Mouse (Mus musculus): ENCODE results near the gene Cep350.
"Not testable (repeated sequence)": the region's sequence is repeated elsewhere in the genome, so short reads cannot be mapped to it uniquely, and the experiment has no call there.

Gene Cep350

DNA sequence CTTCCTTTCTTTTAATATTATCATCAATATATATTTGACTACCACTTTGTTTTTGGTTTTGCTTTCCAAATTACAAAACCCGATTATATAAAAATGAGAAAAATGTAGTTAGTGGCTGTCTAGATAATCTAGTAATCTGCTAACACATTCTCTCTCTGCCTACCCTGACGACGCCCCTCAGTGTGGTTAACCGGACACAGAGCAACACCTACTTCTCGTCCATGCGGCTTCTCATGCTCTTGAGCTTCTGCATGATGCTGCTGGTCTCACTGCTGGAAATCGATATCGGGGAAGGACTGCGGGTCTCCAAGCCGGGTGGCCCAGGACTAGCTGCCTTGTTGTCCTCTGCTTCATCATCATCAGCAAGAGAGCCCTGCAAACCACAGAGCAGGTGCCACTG, 78.7 kb downstream of the Cep350 start:
- in situ Hi-C loops (cut with MboI; ENCODE audit: low sequenced_read_pairs), result no loop called here

DNA sequence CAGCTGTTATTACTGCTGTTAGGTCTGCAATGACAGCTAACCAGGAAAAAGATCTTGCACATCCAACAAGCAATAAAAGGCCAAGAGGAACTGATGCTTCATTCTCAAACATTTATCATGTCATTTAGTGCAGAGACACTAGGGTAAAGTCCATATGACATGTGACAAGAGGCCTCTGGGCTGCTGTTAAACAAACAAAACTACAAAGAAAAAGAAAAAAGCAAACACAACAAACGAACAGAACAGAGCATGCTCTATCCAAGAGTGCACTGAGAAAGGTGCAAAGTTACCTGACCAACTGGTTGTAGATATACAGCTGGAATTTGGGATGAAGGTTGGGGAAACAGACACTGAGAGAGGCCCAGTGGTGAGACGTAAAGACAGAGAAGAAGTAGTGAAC, 86.2 kb downstream of the Cep350 start:
- in situ Hi-C loops (cut with MboI; ENCODE audit: low sequenced_read_pairs), result no loop called here

DNA sequence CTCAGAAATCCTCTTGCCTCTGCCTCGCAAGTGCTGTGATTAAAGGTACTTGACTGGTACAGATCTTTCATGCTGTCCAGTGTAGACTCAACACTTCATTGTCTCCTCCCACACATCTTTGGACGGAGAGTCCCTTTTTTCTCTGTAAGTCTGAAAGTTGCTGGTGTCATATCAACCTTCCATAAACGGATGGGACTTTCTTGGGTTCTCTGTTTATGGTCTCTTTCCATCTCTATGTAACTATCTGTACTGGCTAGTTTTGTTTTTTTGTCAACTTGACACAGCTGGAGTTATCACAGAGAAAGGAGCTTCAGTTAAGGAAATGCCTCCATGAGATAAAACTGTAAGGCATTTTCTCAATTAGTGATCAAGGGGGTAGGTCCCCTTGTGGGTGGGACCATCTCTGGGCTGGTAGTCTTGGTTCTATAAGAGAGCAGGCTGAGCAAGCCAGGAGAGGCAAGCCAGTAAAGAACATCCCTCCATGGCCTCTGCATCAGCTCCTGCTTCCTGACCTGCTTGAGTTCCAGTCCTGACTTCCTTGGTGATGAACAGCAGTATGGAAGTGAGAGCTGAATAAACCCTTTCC, 90.3 kb downstream of the Cep350 start:
- in situ Hi-C loops (cut with MboI; ENCODE audit: low sequenced_read_pairs), result not testable (repeated sequence)

DNA sequence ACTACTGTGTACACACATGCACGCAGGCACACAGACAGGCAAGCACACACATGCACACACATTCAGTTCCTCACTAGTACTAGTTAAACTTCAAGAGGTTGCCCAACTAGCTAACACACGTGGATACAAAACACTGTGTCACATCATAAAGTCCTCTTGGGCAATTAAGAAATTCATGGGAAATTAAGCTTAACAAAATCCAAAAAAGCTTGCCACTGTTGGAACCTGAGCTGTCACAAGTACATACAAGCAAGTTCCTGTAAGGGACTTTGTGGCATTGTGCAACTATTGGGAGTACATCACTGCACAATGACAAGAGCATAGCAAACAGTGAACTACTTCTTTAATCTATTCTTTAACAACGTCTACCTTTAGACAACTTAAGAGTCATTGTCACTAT, 93.5 kb downstream of the Cep350 start:
- in situ Hi-C loops (cut with MboI; ENCODE audit: low sequenced_read_pairs), result no loop called here

DNA sequence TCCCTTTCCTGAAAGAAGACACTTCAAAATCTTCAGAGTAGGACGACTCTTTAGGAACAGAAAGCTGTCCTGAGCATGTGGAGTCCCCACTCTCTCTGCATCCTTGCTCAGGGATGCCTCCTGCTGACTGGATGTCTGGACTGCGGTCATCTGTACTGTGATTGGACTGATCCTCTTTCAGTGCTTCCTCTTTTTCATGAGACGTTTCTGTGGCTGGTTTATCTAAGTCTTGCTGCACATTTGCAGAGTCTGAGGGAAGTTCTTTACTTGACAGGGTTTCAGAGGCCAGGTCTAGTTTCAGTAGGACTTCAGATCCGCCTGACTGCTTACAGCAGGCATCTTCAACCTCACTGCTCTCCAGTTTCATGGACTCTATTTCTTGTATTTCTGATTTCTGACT, 110.1 kb downstream of the Cep350 start:
- in situ Hi-C loops (cut with MboI; ENCODE audit: low sequenced_read_pairs), result no loop called here

DNA sequence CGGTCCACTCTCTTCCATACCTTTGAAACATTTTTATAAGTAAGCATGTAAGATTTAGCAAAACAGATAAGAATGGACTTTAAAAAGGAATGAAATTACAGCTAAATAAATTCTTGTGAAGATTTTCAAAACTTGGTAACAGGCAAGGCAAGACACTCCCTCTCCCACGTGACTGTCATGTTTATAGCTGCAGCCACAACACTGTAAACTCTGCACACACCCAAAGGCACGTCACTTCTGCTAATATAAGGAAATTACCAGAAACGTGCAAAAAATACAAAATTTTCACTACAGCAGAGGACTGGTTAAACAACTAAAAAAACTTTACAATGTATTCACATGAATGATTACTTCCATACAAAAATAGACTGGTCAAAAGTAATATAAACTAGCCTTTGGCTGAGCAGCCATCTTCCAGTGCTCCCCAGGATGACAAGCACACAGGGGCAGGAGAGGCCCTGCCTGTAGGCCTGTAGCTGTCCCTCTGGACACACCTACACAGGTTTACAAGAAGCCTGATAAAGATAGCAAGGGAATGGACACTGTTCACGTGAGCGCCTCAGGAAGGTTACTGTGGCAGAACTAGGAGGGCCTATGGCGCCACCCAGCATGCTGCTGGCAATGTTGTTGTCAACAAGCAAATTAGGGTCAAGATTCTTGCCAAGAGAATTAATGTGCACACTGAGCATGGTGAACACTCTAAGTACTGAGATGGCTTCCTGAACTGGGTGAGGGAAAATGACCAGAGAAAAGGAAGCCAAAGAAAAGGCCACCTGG, 117.9 kb downstream of the Cep350 start:
- in situ Hi-C loops (cut with MboI; ENCODE audit: low sequenced_read_pairs), result no loop called here

DNA sequence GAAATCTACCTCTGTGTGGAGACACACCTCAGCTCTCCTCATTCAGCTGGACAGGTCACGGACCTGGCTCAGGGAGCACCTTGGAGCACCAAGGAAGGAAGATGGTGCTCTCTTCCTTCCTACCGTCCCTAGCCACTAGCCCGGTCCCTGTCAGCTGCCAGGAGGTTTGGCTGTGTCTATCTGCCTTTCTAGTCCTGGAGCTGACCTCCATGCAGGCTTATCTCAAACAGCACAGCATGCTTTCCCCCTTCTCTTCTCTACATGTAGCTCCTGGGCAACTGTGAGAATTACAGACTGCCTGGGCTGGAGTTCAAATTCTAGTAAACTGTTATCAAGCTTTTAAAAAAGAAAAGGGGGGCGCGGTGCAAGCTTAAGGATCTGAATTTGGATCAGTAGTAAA, 120.0 kb downstream of the Cep350 start:
- in situ Hi-C loops (cut with MboI; ENCODE audit: low sequenced_read_pairs), result no loop called here

DNA sequence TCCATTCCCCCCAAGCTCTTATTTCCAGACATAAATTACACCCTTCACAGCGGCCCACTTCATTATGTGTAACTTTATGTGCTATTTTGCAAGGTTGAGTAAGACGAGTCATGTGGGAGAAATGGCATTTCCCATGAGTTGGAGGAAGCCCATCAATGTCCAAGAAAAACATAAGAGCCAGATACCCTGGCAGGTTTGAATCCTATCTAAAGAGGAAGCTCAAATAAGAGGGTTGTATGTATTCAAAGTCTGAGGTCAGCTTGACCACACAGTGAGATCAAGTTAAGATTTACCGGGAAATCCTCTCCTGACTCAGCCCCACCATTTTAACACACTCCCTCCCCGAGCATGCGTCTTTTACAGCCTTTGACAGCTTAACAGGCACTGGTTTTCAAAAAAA, 128.8 kb downstream of the Cep350 start:
- in situ Hi-C loops (cut with MboI; ENCODE audit: low sequenced_read_pairs), result no loop called here

DNA sequence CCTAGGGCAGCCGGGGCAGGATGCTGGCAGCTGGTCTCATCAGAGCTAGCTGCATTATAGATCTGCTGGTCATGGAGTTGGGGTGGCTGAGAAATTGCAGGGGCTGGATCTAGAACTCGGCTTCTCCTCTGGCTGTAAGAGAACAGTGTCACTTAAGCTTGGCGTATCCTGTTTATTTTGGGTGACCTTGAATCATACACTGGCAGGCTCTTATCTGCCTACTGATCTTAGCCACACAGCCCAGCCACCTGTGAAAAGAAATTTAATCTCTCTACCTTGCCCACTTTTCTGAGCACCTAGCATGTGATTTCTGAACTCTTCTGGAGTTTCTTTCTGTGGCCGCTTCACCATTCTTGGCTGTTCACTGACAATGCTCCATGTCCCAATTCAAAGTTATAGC, 129.5 kb downstream of the Cep350 start:
- in situ Hi-C loops (cut with MboI; ENCODE audit: low sequenced_read_pairs), result no loop called here

DNA sequence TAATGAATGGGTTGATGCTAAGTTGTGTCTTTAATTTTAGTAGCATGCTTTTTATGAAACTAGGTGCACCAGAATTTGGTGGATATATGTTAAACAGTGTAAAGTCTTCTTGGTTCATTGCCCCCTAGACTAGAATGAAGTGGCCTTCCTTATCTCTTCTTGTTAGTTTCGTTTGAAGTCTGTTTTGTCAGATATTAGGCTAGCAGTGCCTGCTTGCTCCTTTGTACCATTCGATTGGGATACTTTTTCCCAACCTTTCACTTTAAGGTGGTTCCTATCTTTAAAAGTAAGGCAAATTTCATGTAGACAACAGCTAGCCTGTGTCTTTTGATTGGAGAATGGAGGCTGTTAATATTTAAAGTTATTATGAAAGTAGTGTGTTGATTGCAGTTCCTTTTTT, 137.4 kb downstream of the Cep350 start:
- in situ Hi-C loops (cut with MboI; ENCODE audit: low sequenced_read_pairs), result no loop called here

DNA sequence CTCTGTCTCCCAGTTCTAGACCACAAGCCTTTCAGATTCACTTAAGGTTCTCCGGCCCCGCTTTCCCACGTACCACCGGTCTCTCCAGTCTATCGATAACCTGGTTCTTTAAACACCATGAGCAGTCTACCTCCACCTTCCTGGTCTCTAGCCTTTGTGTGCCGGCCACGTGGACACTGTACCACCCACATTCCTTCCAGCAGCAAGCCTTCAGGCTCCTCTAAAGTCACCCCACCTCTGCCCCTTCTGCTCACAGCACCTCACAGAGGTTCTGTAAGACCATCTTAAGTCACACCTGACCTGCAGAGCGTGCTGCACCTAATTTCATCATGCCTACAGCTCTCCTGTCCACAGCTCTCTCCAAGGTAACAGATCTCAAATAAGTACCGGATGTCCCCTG, 139.4 kb downstream of the Cep350 start:
- in situ Hi-C loops (cut with MboI; ENCODE audit: low sequenced_read_pairs), result no loop called here

DNA sequence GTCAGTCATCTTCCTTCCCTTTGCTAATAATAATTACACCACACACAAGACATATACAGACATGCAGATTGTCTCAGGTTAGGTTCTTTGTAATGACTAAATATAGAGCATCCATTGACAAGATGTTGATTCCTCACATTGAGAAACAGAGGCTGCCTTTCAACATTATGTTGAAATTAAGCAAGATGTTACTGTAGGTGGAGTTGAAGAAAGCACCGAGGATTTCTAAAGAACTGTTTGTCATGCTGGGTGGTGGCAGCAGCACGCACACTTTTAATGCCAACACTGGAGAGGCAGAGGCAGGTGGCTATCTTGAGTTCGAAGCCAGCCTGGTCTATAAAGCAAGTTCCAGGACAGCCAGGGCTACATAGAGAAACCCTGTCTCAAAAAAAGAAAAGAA, 141.1 kb downstream of the Cep350 start:
- in situ Hi-C loops (cut with MboI; ENCODE audit: low sequenced_read_pairs), result no loop called here

DNA sequence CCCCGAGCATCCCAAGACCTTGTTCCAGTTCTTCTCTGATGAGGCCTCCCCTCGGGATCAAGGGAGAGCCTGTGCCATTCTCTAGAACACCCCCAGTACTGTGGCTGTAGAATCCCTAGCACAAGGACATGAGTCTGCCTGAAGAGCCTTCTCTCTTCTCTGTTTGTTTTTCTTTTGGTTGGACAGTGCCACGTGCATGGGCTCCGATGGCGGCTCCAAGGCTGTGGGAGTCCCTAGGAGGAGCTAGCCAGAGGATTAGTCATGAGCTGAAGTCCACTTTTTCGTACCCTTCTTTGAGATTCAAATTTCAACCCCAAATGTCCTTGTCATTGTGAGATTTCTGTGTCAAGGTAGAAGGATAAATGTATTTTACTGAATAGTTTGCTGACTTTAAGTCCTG, 142.2 kb downstream of the Cep350 start:
- in situ Hi-C loops (cut with MboI; ENCODE audit: low sequenced_read_pairs), result no loop called here

DNA sequence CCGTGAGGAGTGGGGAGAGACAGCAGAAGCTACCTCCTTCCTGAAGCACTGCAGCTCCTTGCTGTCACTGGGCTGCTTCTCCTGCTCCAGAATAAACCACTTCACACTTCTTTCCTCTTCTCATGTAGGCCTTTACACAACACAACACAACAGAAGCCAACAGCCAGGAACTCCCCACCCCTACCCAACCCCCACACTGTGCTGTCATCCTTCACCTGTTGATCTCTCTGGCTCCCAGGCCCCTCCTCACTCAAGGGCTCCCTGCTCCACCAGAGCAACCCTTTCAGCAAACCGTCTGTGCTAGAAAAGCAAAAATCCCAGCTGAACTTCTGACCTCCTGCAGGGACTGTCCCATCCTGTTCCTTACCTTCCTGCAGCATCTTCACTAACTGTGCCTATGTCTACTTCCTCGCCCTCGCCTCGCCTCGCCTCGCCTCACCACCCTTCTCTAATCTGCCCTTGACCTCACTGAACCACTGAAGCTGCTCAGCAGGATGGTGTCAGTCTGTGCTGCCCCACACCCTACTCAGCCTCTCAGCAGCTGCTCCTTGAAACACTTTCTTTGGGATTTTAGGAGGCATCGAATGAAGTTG, 145.3 kb downstream of the Cep350 start:
- in situ Hi-C loops (cut with MboI; ENCODE audit: low sequenced_read_pairs), result no loop called here

DNA sequence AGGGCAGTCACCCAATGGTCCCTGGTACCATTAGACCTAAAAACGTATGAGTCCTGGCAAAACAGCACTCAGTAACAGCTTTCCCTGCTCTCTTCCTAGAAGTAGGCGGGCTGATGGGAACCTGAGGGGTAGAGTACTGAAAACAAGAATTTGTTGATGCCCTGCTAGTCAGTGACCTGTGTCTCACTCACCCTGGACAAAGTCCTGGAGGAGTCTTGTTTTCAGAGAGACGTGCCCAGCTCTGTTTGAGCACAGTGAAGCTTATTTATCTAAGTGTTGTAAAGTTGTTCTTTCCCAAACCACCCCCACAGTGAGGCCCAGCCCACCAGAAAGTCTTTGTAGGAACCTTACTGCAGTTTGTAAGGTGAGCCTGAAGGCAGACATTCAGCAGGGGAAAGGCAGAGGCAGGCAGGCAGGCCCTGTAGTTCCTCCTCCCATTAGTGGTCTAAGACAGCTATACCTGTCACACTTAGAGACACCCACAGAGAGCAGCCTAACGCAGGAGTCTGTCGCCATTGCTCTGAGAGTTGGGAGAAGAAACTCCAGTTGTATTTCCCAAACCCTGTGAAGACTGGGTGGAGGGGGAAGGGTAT, 146.2 kb downstream of the Cep350 start:
- in situ Hi-C loops (cut with MboI; ENCODE audit: low sequenced_read_pairs), result no loop called here

DNA sequence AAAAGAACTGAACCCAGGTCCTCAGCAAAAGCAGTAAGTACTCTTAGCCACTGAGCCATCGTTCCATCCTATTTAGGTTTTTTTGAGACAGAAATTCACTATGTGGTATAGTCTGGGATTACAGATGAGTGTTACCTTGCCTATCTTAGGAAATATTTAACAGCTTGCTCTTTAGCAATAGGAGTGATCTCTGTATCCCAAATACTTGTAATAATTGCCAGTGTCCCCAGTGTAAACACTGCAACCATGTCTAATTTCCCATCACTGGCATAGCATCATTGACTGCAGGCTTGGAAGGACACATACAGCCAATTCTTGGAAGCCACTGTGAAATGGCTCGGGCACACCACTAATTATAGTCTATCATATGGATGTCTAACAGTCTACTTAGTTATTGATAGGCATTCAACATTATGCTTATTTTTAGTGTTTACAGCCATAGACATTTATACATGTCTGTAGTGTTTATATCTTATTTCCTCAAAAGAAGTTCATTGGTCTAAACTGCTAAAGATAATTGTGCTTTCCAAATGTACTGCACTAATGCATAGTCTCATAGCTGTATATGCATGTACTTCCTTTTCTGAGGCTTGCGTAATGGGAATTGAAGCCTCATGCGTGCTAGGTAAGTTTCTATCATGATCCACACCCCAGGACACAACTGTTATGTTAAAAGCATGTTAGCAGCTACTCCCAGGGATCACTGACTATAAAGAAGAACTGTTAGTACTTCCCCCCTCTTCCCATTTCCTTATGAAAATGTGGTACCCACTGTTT, 146.9 kb downstream of the Cep350 start:
- in situ Hi-C loops (cut with MboI; ENCODE audit: low sequenced_read_pairs), result no loop called here

DNA sequence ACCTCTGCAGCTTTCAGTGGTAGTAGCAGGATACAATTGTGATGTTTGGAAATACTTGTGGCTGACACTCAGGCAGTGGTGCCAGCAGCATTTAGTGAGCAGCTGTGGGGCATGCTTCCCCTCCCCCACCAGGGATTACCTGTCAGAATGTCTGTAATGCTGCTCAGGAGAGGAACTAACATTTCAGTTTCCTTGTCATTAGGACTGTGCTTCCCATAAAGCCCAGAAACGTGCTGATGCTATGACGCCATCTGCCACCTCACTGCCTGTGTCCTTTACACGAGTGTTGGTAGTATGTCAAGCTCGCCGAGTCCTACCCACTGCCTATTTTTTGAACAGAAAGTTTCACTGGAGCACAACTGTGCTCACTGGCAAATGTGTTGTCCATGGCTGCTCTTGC, 152.4 kb downstream of the Cep350 start:
- in situ Hi-C loops (cut with MboI; ENCODE audit: low sequenced_read_pairs), result no loop called here

DNA sequence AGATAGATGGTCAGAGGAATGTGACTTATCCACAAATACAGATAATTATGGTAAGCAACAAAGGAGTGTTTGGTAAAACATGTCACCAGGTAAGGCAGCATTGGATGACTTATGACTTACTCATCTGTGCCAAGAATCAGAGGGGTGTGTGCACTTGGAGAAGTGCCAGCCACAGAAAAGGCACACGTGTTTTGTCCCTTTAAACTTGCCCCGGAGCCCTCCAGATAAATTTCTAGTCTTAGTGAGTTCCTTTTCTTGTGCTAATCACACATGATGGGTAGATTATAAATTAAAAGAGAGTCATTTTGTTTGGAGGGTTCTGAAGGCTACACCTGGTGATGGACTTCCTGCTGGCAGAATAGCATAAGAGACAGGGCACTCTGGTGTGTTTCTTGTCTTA, 156.9 kb downstream of the Cep350 start:
- in situ Hi-C loops (cut with MboI; ENCODE audit: low sequenced_read_pairs), result no loop called here

DNA sequence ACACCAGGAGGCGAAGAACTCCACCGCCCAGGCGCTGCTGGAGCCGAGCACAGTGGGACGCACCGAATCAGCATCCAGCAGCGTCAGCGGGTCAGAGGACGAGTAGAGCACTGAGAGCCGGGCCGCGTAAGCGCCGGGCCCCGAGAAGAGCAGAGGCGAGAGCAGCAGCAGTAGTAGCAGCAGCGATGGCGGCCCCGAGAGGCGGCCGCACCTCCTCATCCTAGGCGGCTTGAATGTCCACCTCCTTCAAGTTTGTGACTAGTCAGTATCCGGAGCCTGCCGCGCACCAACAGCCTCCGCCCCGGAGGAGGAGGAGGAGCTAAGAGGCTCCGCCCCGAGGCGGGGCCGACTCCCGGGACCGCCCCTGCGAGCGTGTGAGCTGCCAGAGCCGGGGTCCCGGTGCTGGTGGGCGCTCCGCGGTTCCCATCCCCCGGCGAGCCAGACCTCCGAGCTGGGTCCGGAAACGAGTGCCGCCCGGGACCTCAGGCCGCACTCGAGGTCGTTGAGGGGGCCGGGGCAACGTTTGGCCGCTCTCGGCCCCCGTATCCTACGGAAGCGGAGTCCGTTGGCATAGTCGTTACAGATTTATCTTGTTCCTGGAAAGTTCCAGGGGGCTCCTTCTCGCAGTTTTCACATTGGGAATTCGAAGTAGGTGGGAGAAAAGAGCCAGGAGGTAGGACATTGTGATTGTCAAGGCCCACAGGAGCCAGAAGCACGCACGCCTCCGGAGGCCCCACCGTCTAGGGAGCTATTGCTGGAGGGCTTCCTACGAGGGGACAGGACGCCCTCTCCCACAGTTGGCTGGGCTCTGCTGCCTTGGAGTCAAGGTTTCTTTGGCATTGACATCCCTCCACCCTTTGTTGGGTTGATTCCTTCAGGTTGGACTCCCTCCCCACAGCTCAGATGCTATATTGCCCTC, 160.2 kb downstream of the Cep350 start, which contains the start of gene Qsox1:
TSS of gene Qsox1 (minus strand) at position 309 of the 919 bp plus-strand sequence.
- in situ Hi-C loops (cut with MboI; ENCODE audit: low sequenced_read_pairs), result no loop called here

DNA sequence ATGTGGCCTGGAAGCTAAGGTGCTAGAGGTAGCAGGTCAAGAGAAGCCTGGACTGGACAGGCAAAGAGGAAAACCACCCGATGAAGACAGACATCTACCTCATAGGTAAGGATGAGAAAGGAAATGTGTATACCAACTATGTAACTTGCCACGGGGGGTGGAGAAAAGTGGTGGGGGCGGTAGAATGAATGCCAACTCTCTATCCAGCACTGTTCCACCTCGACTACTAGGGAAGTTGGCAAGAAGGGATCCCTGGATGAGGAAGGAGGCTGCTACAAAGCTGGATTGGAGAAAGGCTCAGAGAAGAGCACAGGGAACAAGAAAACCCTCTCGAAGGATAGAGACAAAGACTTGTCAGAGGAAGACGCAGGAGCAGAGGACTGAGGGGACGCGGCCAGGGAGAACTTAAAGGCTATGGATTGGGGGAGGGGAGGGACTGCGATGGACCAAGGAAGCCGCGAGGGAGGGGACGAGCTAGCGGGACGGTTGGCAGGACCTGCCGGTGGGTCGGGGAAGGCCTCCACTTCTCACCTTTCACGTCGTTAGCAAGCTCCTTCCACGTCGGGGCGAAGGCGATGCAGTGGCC, 161.0 kb downstream of the Cep350 start:
- in situ Hi-C loops (cut with MboI; ENCODE audit: low sequenced_read_pairs), result no loop called here

All from CH12F3 (cell line).